Mouse (Mus musculus) kidney, postnatal 14 days (tissue): Measurements from ENCODE around the gene Safb.
"Not testable (repeated sequence)": the region's sequence is repeated elsewhere in the genome, so short reads cannot be mapped to it uniquely, and the experiment has no call there.

ENCODE experiments used
- DNase-seq: peaks from one replicate; pipeline ENCODE4 v3.0.0; 2022; ENCODE audit warnings: mixed read lengths

The Safb gene

GRCm38 (mm10) chr17:56611861-56612564 lies 27.4 kb downstream of the Safb start:
- DNase-seq = peak; percentile 54

- not testable (repeated sequence) for DNase-seq
These were observed 27.9 kb downstream of the Safb start for GRCm38 (mm10) chr17:56612565-56612939.

GRCm38 (mm10) chr17:56613236-56613844 lies 28.7 kb downstream of the Safb start, which contains the start of gene Rpl36:
Rpl36 (plus strand) TSS chr17:56613416.
- DNase-seq = peak; percentile 96

- peak; percentile 35 for DNase-seq
These were observed 29.3 kb downstream of the Safb start for GRCm38 (mm10) chr17:56613893-56614292.

- peak; percentile 37 for DNase-seq
These were observed 29.9 kb downstream of the Safb start for GRCm38 (mm10) chr17:56614391-56615135.

GRCm38 (mm10) chr17:56615136-56615784 lies 30.6 kb downstream of the Safb start:
- no peak for DNase-seq

GRCm38 (mm10) chr17:56615792-56616191 lies 31.2 kb downstream of the Safb start:
- no peak for DNase-seq

GRCm38 (mm10) chr17:56616725-56617124 lies 32.1 kb downstream of the Safb start:
- DNase-seq = no peak

GRCm38 (mm10) chr17:56617628-56618027 lies 33.0 kb downstream of the Safb start:
- DNase-seq = no peak

- DNase-seq = no peak
These were observed 40.9 kb downstream of the Safb start for GRCm38 (mm10) chr17:56625495-56625894.

- no peak for DNase-seq
These were observed 41.6 kb downstream of the Safb start for GRCm38 (mm10) chr17:56626260-56626659.

- peak; percentile 98 for DNase-seq
These were observed 42.3 kb downstream of the Safb start, which contains the start of gene Lonp1 for GRCm38 (mm10) chr17:56626754-56627470. Lonp1 (minus strand) TSS chr17:56626887.

- peak; percentile 73 for DNase-seq
These were observed 43.1 kb downstream of the Safb start, which contains the start of gene Catsperd for GRCm38 (mm10) chr17:56627530-56628277. Catsperd (plus strand) TSS chr17:56628143.

- not testable (repeated sequence) for DNase-seq
These were observed 45.5 kb downstream of the Safb start for GRCm38 (mm10) chr17:56629800-56630781.

GRCm38 (mm10) chr17:56631807-56632206 lies 47.2 kb downstream of the Safb start:
- DNase-seq = no peak

GRCm38 (mm10) chr17:56634023-56634422 lies 49.4 kb downstream of the Safb start:
- DNase-seq = no peak

GRCm38 (mm10) chr17:56643237-56643636 lies 58.6 kb downstream of the Safb start:
- DNase-seq = no peak

- no peak for DNase-seq
These were observed 62.9 kb downstream of the Safb start for GRCm38 (mm10) chr17:56647546-56647945.

- peak; percentile 51 for DNase-seq
These were observed 67.2 kb downstream of the Safb start for GRCm38 (mm10) chr17:56651801-56652200.

- no peak for DNase-seq
These were observed 70.1 kb downstream of the Safb start for GRCm38 (mm10) chr17:56654771-56655170.
